ENCODE assay signal across 28 mouse cellular contexts in the genomic region with DNA sequence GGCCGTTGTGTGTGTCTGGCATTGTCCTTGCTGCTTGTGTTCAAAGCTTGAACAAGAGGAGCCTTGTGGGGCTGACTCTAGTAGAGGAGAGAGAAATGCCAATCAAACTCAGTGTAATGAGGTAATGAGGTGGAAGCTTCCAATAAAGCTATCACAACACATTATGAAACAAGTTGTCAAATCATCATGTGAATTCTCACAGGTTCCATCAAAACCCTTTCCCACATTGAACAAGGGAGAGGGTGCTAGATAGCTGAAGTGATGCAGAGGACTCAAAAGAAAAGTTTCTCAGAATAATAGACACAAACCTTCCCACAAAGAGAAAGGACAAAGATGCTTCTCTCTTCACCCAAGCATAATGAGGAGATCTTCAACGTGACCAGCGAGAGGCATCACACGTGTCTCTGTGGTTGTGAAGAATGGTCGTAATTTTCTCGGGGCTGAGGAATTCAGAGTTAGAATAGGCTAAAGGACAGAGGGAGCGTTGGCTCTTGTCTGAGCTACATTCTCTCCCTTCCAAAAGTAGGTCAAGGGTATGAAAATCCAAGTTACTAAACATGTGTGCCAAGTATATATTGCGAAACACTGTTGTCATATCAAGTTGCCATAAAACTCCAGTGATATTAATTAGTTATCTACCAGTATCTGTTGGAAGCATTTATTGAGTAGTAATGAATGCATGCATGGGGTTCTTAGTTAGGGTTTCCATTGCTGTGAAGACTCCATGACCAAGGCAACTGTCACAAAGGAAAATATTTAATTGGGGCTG. TPM values are rescaled to one million over a fixed set of nuclear protein-coding genes. Genes with fewer than 3 reads are reported as not detected.
DNase-seq lines count a peak whose midpoint lies in the region; ATAC-seq lines count a peak whose summit lies in the region.
"Had no signal": no experiment of that assay in that cellular context is flagged by ENCODE, and none has a peak within 500 bp of the region (broad histone marks: within the 10 kb centered on the region; RNA-seq: fewer than 3 reads in every experiment).

No protein-coding gene starts in this region.

- H3K9ac ChIP-seq in intestine, embryonic 16.5 days (ENCODE audit: low read depth, low read length): no peak overlapping the region
- H3K9ac ChIP-seq: embryonic facial prominence, embryonic 13.5 days; embryonic facial prominence, embryonic 15.5 days; forebrain, embryonic 12.5 days had no signal

- no peak overlapping the region for H3K4me2 ChIP-seq in intestine, embryonic 16.5 days (ENCODE audit: low read depth, low read length)
- H3K4me2 ChIP-seq: embryonic facial prominence, embryonic 13.5 days; embryonic facial prominence, embryonic 15.5 days; forebrain, embryonic 12.5 days had no signal

- H3K4me1 ChIP-seq in brown adipose tissue, adult 24 weeks (ENCODE audit: control insufficient read depth, insufficient read depth, insufficient read length, low read length): peaks cover 15% of the 10 kb centered on the region
- H3K4me1 ChIP-seq in intestine, embryonic 16.5 days (ENCODE audit: control insufficient read depth, insufficient read depth, low read length): no peaks in the 10 kb centered on the region
- H3K4me1 ChIP-seq: embryonic facial prominence, embryonic 13.5 days; embryonic facial prominence, embryonic 15.5 days; forebrain, embryonic 10.5 days; forebrain, embryonic 12.5 days had no signal

- no peaks in the 10 kb centered on the region for H3K27me3 ChIP-seq in intestine, embryonic 16.5 days (replicated peaks; ENCODE audit: control insufficient read depth, insufficient read depth, low read length)
- H3K27me3 ChIP-seq: embryonic facial prominence, embryonic 13.5 days; embryonic facial prominence, embryonic 15.5 days; forebrain, embryonic 12.5 days; Patski had no signal

- peak; percentile 94 for DNase-seq in Muller cell, postnatal 12 days (ENCODE audit: inconsistent ontology term)
- DNase-seq in adipocyte (ENCODE audit: low spot score): peak; percentile 68
- DNase-seq in retina, postnatal 1 day: peak; percentile 94
- DNase-seq in left cerebral cortex, adult 9 months (ENCODE audit: low spot score in 2 of 2): no peak
- no peak for DNase-seq in layer of hippocampus, adult 11-12 months (ENCODE audit: low spot score)
- DNase-seq: adrenal gland, adult 2 months; adrenal gland, postnatal 10 days; adrenal gland, postnatal 25 days; cerebellum, adult 11 months; cerebellum, adult 18-20 months; cerebellum, adult 8-10 months; cerebellum, adult 9-11 months; cerebellum, postnatal 14 days; cerebellum, postnatal 36 days; embryo, embryonic 11 days had no signal

- peak overlapping the region; percentile 92 for H3K27ac ChIP-seq in brown adipose tissue, adult 24 weeks (replicated peaks; ENCODE audit: low read depth, low read length)
- no peak overlapping the region for H3K27ac ChIP-seq in intestine, embryonic 16.5 days (ENCODE audit: low read length)
- H3K27ac ChIP-seq: embryonic facial prominence, embryonic 13.5 days; embryonic facial prominence, embryonic 15.5 days; forebrain, embryonic 10.5 days; forebrain, embryonic 12.5 days had no signal

- no peak overlapping the region for H3K4me3 ChIP-seq in brown adipose tissue, adult 24 weeks (ENCODE audit: insufficient read depth, low read depth, low read length)
- no peak overlapping the region for H3K4me3 ChIP-seq in intestine, embryonic 16.5 days (ENCODE audit: low read length)
- H3K4me3 ChIP-seq: embryonic facial prominence, embryonic 13.5 days; embryonic facial prominence, embryonic 15.5 days; erythroblast, embryonic 14.5 days; forebrain, embryonic 10.5 days; forebrain, embryonic 12.5 days had no signal

- 89% methylated on average over 8 of the region's 8 CpGs for WGBS in intestine, embryonic 16.5 days

- H3K36me3 ChIP-seq in intestine, embryonic 16.5 days (ENCODE audit: control insufficient read depth, insufficient read depth, low read length): no peaks in the 10 kb centered on the region
- H3K36me3 ChIP-seq: embryonic facial prominence, embryonic 13.5 days; embryonic facial prominence, embryonic 15.5 days; forebrain, embryonic 10.5 days; forebrain, embryonic 12.5 days had no signal

- ATAC-seq in intestine, embryonic 16.5 days: no peak
- ATAC-seq: activated CD4-positive, CD25-positive, alpha-beta regulatory T cell, adult 4 months; forebrain, embryonic 14.5 days; forebrain, embryonic 16.5 days had no signal

- H3K9me3 ChIP-seq in intestine, embryonic 16.5 days (ENCODE audit: control insufficient read depth, low read length): no peaks in the 10 kb centered on the region
- H3K9me3 ChIP-seq: embryonic facial prominence, embryonic 13.5 days; embryonic facial prominence, embryonic 15.5 days; forebrain, embryonic 10.5 days; forebrain, embryonic 12.5 days had no signal

RNA-seq across cellular contexts. Expression of gene Erv3, which starts 59.2 kb away (rescaled TPM):
- polyA plus RNA-seq in brown adipose tissue, adult 24 weeks (2012; ENCODE audit: insufficient read depth, insufficient read length, missing spikeins): not detected in 2 replicates
- polyA plus RNA-seq in intestine, embryonic 16.5 days (2015; fragmentation: Nextera tagmentation; extraction: Ambion mirVana): not detected in 2 replicates
- polyA plus RNA-seq: activated CD4-positive, CD25-positive, alpha-beta regulatory T cell, adult 4 months; adrenal gland, adult 2 months; C2C12; embryonic facial prominence, embryonic 11.5 days; embryonic facial prominence, embryonic 13.5 days; erythroblast, embryonic 14.5 days; forebrain, embryonic 10.5 days; forebrain, embryonic 12.5 days; forebrain, embryonic 14.5 days; forebrain, embryonic 16.5 days; Patski had no signal

Comparison
In these comparisons a context has a peak if more than half of its experiments do, and no peak if none do; other contexts are left out.
1. DNase-seq: peak in Muller cell, postnatal 12 days (single experiment), adipocyte (single experiment) and retina, postnatal 1 day (single experiment); none in left cerebral cortex, adult 9 months (0 of 2) and layer of hippocampus, adult 11-12 months (single experiment).